Mouse (Mus musculus) urinary bladder, postnatal 14 days (tissue): ENCODE measurements around the gene Cyp2t4.
A peak's percentile ranks its signal among the peaks of the same experiment; 100 is the strongest.

Experiments
- DNase-seq: peaks from one replicate; pipeline ENCODE4 v3.0.0; 2021; ENCODE audit warnings: low spot score

Cyp2t4 gene

DNA sequence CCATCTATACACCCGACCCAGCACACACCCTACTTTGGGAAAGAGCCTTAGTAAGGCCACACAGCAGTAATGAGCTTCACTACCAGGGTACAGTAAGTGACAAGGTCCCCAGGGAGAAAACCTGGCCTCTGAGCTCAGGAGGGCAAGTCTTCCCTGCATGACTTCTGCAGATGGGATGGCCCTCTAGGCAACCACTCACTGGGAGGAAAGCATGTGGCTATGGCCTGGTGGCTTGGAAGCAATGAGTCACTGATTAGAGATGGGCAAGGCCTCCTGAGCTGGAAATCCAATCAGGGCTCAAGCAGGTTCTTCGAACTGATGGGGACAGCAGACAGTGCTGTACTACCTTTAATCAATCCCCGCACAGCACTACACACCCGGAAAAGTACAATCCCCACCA lies 8.2 kb downstream of the Cyp2t4 start:
- DNase-seq: no peak

DNA sequence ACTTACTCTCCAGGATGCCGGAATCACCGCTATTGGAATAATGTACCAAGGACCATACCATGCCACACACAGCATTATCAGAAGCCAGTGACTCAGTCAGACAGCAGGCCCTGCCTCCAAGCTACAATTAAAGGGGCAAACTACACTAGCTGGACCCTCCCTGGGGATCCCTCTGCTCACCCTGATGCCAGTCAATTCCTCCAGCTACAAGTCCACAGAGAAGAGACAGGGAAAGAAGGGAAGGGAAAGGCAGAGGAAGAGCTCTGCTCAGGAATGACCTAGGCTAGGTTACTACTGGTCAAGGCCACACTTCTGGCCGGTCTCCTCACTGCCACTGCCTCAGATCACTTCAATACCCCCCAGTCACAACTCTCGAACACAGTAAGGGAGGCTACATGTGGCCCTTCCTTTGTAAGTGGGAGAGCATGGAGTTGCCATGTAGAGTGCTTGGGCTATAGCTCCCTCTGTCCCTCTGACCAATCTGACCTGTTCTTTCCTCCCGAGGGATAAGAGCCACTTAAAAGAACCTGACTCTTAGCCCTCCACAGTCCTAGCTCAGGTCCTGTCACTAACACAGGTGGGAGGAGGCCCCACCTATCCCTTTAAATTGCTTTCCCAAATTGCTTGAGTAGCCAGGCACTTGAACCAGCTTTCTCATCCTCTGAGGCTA lies 9.4 kb downstream of the Cyp2t4 start:
- DNase-seq: no peak

DNA sequence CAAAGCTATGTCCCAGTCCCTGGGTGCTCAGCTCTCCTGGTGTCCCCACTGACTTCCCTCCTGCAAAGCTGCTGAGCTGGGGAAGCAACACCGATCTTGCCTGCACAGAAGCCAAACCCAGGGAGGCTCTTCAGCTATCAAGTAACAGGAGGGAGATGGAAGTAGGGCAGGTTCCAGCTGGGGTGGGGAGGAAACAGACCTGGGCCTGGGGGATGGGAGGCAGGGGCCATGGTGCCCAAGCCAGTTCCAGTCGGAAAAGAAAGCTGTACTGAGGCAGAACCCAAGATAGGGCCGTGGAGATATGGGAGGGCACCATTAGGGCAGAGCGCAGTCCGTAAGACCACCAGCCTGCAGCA lies 9.9 kb downstream of the Cyp2t4 start:
- DNase-seq: no peak

DNA sequence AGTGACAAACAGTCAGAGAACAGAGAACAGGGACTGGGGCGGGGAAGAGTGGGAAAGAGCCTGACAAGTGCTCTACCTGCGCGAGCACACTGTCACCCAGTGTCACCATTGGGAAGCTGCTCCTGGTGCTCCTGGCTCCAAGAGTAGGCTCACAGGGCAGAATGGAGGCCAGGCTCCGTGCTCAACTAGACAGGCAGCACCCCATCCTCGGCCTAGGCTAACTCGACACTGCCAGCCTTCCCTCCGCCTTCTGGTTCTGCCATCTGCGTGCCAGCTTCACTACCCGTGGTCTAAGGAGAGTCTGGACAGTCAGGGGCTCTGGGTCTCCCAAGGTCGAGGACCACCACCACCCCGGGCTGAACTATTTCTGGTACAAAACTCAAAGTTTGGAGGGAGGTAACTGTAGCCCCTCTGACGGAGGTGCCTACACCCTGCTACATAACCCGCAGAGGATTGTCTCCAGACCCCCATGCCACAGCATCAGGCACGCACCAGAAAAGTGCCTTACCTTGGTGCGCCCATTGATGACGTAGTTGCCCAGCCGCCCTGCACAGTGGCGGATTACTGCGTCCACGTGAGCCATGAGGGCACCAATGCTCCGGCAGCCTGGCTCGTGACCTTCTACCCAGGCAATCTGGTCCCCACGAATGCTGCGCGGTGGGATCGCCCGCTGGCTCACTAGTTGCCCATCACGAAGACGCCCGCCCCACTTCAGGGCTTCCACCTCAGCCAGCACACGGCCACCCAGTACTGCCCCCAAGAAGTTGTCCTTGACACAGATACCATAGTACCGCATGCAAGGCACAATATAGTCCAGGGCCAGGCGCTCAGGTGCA lies 10.8 kb downstream of the Cyp2t4 start:
- no peak for DNase-seq

DNA sequence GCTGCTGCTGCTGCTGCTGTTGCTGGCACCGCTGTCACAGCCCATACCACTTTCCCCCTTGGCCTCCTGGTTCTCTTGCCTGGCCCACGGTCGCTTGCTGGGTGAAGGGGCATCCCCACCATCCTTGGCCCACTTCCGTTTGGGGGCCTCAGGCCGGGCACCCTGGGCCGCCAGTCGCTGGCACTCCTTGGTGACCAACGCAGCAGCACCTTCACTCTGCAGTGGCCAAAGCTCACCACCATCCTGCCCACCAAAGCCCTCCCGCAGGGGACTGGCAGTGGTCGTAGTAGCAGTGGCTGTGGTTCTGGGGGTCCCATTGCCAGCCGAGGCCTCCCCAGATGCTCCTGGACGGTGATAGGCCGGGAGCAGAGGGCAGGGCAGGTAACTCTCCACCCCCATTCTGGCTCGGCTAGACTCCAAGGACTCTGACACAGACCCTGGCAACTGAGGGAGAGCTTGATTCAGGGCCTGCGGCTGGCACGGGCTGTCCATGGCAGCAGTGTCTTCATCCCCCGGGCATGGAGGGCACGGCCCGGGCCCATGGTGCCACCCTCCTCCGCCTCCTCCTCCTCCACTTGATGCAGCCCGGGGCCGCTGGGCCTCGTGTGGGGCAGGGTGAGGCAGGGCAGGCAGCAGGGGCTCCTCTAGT lies 11.6 kb downstream of the Cyp2t4 start:
- DNase-seq: no peak

DNA sequence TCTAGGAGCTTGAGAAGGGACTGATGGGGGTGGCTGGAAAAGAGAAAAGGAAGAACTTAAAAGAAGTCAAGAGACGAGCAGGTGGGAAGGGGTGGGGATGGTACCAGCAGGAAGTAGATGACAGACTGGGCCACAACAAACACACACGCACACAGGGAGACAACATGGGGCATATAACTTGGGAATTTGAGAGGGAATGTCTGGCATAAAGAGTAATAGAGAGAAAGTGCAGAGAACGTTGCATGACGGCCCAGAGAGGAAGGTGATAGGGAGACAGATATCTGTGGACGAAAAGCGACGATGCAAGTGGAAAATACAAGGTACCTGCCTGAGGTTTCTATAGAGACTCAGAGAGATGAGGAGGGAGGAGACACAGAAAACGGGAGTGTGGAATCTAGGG lies 12.2 kb downstream of the Cyp2t4 start:
- no peak for DNase-seq

DNA sequence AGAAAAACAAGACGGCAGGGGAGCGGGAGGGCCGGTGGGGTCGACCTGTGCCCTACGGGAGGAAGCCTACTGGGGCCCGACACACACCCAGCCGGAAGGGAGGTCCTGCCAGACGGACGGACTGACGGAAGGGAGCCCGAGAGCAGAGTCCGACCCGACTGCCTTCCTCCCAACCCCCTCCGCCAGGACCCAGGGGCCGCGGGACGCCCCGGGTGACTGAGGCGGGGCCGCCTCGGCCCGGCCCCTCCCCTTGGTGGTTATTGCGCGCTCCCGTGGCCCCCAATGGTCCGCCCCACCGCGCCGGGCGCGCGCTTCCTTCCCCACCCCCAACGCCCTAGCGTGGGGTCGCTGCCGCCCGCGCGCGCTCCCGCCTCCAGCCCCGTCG lies 12.7 kb downstream of the Cyp2t4 start:
- peak; percentile 85 for DNase-seq

DNA sequence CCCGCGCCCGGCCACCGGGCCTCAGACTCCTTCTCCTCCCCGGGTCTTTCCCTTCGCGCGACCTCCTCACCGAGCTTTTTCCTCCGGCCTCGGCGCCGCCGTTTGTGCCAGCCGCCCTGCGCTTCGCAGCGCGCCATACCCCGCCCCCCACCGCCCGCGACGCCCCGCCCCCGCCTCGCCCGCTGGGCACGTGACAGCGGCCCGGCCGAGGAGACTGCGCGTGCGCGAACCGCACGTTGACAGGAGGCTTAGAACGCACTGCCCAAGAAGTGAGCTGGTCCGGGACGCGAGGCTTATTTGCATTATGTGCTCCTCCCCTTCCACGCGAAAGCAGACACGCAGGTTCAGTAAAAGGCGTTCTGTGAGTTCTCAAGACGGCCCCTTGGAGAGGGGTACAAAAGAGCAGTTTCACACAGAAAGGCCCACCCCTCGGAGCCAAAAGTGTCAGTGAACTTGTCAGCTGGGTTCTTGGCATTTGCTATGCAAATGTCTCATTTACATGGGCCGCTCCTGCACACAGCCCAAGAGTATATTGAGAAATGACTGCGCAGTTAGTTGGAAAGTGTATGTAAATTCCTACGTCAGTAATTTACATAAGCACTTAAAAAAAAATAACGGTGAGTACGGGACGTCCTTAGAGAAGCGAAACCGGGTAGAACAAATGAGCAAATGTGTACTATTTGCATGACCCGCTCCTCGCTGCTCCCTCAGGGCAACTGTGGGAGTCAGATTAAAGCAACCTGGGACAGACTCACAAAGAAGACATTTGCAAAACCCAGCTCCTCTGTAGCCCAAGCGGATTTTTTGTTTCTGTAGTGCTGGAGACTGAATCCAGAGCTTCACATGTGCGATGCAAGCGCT lies 13.3 kb downstream of the Cyp2t4 start, which contains the start of gene Egln2:
TSS of gene Egln2 (minus strand) at position 189 of the 861 bp plus-strand sequence.
- peak; percentile 96 for DNase-seq

DNA sequence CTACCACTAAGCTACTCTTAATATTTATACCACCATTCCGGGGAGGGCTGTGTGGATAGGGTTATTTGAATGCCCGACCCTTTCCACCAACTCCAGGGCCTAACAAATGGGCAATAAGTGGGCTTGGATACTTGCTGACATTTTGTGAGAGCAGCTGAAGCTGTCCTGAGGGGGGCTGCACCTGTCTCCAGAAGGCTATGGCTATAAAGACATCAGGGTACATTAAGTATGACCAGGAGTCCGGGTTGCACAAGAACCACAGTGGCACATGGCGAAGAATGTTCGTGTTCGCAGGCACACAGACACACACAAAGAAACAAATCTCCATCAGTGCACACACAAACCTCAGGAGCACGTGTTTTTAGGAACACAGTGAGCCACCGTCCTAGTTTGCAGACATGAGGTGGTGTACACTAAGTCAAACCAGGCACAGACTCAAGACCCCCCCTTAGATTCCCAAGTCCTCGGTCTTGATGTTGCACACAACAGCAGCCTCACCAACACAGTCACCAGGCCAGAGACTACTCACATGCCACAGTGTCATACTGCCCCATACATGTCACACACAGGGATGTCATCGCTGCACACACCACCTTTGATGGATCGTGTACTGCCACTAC lies 14.1 kb downstream of the Cyp2t4 start:
- DNase-seq: no peak

DNA sequence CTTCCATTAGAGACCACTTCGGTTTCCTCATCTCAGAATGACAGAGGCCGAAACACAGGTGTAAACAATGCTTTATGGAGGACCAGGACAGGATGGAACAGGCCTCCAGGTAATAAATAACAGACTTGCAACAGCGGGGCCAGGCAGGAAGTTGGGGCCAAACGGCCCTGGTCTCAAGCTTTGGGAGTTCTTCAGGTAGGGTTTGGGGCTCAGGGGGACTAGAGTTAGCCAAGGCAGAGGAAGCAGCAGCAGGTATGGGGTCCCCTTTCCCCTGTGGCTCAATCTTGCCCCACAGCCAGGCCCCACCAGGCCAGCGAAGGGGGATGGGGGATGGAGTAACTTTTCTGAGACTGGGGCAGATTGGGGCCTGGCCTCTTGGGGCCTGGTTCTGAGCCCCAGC lies 14.9 kb downstream of the Cyp2t4 start:
- DNase-seq: no peak

DNA sequence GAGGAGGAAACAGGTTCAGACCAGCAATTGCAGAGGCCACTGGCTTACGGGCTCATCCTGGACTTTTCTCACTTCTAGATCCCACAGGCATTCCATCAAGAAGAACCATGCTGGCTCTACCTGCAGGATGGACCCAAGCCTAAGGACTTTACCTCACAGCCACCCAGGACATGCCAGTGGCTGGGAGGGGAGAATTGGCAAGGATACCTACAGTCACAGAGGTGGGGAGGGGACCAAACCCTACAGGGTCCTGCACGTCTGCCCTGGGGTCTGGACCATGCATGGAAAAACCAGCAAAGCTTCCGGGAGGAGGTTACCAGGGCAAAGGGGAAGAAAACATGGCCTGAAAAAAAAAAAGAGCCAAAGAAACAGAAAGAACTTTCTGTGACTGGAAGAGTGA lies 17.5 kb downstream of the Cyp2t4 start:
- DNase-seq: no peak

DNA sequence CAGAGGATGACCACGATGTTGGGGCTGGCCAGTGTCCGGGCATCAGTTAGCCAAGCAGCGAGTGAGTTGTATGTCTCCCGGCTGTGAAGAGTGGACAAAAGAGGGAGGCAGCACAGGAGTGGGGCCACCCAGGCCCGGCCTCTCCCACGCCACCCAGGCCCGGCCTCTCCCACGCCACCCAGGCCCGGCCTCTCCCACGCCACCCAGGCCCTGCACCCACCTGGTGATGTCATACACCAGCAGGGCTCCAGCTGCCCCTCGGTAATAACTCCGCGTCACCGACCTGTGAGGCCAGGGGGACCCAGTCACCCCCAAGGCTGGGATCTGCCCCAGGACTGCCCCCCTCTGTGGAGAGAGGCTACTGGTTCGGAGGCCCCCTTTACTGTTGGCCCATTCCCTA lies 21.0 kb downstream of the Cyp2t4 start:
- DNase-seq: no peak

DNA sequence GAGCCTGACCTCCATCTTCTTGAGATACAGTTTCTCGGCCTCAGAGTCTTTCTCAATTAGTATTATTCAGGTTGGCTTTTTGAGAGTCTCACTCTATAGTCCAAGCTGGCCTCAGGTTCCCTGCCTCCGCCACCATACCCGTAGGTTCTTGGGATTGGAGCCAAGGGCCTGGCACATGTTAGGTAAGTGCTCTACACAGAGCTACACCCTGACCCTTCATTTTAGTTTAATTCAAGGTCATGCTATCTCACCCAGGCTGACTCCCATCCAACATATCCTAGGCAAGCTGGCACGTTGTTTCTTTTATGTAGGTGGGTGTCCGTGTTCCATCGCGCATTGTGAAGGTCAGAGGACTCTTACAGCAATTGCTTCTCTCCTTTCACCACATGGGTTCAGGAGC lies 21.4 kb downstream of the Cyp2t4 start:
- DNase-seq: no peak

DNA sequence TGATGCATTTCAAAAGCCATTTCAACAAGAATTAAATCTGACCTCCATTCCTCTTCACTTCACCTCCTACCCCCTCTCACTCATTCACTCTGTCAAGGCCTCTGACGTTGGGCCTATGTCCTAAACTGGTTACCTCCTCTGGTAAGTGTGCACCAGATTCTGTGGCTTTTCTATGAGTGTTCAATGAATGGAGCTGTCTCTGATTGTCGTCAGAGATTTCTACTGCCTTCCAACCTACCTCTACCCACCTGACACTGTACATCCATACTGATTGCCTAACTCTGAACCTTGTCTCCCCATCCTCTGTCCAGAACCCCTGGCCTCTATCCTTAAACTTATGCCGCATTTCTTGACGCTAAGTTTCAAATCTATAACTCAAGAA lies 24.4 kb downstream of the Cyp2t4 start:
- no peak for DNase-seq

DNA sequence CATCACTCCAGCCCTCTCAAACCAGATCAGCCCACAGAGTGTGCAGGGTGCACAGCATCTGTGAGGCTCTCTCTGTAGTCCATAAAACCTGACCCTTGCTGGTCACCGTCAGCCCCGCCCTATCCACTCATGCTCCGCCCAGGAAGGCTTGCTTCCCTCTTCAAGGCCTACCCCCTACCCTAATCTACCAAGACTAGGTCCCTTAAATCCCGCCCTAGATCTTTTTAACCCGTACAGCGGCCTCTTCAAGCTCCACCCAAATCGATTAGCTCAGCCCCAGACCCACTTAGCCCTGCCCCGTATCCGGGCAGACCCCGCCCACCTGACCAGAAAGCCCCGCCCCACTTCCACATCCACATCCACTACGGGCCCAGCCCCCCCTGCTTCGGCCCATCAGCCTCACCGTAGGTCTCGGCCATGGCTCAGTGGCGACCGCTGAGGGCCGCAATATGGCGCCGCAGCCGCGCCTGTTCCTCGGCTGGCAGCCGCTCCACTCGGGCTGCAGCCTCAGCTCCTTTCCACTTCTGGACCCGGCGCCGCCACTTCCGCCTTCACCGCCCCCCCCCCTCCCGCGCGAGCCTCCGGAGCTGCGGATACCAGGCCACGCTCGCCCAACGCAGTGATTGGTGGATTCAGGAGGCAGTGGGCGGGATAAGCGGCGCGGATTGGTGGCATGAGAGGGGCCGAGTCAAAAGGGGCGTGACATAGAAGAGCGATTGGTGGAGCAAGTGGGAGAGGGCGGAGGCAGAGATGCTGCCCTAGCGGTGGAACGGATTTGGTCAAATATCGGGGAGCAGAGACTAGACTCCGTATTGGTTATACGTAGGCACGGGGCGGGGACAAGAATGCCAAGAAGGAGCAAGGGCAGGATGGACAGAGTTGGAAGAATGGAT lies 25.1 kb downstream of the Cyp2t4 start, which contains the start of gene Rab4b:
TSS of gene Rab4b (minus strand) at position 573 of the 893 bp plus-strand sequence.
- peak; percentile 100 for DNase-seq

DNA sequence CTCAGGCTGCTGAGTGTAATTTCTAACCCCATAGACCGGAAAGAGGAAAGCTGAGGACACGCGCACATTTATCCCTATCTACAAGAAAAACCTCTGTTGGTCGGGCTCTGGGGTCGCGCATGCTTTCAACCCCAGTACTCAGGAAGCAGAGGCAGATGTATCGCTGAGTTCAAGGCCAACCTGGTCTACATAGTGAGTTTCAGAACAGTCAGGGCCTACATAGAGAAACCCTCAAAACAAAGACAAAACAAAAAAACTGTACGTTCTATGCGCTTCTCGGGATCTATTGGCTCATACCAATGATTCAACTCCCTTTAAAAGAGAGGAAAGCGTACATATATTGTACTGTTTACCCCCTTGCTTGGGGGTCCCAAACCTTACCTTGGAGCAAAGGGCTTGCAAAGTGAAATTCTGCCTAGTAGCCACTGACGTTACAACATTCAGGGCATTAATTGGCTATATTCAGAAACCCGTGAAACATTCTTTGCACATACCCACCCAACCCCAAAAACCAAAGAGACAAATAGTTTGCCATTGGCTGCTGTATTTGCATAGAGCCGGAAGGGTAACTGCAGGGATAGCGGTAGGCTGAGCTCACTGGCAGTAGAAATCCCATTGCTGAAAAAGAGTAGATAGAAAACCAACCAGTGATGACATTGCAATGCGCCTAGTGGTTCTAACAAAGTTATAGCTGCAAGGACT lies 25.9 kb downstream of the Cyp2t4 start:
- no peak for DNase-seq

DNA sequence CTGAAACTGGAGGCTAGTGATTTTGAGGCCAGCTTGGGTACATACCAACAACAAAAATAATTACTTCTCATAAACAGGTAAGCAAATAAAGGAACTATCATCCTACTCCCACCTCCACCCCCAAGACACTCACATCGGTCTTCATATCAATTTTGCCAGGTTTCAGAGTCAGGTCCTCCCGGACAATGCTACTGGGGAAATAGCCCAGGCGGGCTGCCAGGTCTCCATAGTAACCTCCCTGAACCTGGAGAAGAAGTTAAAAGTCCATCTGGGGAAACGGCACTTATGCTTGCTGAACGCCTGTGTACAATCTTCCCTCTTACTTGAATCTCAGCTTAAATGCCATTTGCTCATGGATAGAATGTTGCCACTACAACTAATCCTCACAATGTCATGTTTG lies 26.5 kb downstream of the Cyp2t4 start:
- DNase-seq: no peak

DNA sequence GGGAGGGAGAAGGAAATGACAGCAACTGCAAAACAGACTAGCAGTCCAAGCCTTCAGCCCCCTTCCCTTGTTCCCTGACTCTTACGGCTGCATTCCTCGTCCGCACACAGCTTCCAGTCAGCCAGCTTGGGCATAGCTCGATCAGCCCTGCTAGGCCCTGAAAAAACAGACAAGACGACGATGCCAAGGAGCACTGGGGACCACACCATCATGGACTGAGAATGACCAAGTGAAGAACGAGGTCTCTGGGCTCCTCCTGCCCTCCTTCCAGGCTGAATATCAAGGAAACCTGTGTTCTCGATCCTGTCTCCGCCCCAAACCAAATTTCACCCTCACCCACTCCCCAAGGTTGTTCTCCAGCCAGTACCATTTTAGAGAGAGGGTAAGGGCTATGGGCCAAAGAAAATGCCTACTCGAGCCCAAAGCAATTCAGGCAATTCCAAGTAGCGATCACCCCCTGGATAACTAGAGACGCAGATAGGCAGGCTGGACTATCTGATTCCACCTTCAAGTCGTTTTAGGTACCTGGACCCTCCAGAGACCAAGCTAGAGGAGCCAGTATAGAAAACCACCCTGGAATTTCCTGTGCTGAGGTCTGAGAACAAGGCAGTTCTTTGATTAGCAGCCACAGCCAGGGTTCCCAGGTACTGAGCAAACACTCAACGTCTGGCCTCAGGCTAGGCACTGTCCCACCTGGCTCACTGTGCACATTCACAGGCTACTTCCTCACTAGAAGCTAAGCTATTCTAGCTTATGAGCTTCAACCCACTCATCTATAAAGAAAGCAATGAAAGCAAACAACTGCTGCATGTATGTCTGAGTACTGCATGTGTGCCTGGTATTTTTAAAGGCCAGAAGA lies 27.6 kb downstream of the Cyp2t4 start, which contains the start of the genes Gm21983 and Mia:
TSS of gene Gm21983 (minus strand) at position 250 of the 859 bp plus-strand sequence.
TSS of gene Mia (minus strand) at position 321 of the 859 bp plus-strand sequence.
- no peak for DNase-seq

DNA sequence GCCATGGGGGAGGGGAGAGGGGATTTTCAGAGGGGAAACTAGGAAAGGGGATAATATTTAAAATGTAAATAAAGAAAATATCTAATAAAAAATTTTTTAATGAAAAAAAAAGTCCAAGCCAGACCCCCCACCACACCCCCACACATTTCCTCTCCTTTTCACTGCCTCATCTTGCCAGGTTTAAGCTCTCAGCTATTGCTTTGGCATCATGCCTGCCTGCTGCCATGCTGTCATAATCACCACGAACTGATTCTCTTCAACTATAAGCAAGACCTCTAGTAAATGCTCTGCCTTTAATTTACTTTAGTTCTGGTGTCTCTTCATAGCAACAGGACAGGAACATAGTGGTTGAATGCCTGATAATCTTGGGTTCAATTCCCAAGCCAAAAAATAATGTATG lies 29.0 kb downstream of the Cyp2t4 start:
- DNase-seq: no peak
